Mouse (Mus musculus) liver, postnatal 0 days (tissue): ENCODE results near the gene Ltc4s. TPM values are rescaled to one million over a fixed set of nuclear protein-coding genes. Genes with fewer than 3 reads are reported as not detected.

Source experiments
- ATAC-seq: fragments of 200-750 bp; cut with Nextera tagmentation; 2 replicates; pipeline ENCODE4 v1.8.0; 2017; ENCODE audit warnings: mild to moderate bottlenecking, moderate library complexity
- DNase-seq: peaks from one replicate; pipeline ENCODE4 v3.0.0-alpha.2; 2016
- H3K27ac ChIP-seq: fragments of 300-500 bp; sonication (generic); 2 replicates; pipeline ENCODE4 v1.5.1; 2014; ENCODE audit warnings: antibody characterized with exemption, moderate library complexity, mild to moderate bottlenecking, low read depth
- H3K27me3 ChIP-seq: fragments of 300-500 bp; sonication (generic); 2 replicates; pipeline ENCODE4 v1.6.1; 2014; ENCODE audit warnings: low read length, control low read depth, mixed read lengths; ENCODE audit not compliant: insufficient read depth
- H3K36me3 ChIP-seq: fragments of 300-500 bp; sonication (generic); replicated peaks from 2 replicates; pipeline ENCODE4 v1.6.1; 2014; ENCODE audit warnings: mild to moderate bottlenecking, control low read depth, low read length, moderate library complexity, mixed read lengths; ENCODE audit not compliant: insufficient read depth
- H3K4me1 ChIP-seq: fragments of 300-500 bp; sonication (generic); 2 replicates; pipeline ENCODE4 v1.6.1; 2014; ENCODE audit warnings: antibody characterized with exemption, mild to moderate bottlenecking, control low read depth; ENCODE audit not compliant: insufficient read depth
- H3K4me2 ChIP-seq: fragments of 300-500 bp; sonication (generic); 2 replicates; pipeline ENCODE4 v1.6.1; 2014; ENCODE audit warnings: low read depth, mild to moderate bottlenecking, low read length, moderate library complexity, mixed read lengths
- H3K4me3 ChIP-seq: fragments of 300-500 bp; sonication (generic); 2 replicates; pipeline ENCODE4 v1.5.1; 2014; ENCODE audit warnings: low read depth, low read length
- H3K9ac ChIP-seq: fragments of 300-500 bp; sonication (generic); replicated peaks from 2 replicates; pipeline ENCODE4 v1.6.1; 2014; ENCODE audit warnings: mild to moderate bottlenecking, moderate library complexity
- H3K9me3 ChIP-seq: fragments of 300-500 bp; sonication (generic); 2 replicates; pipeline ENCODE4 v1.6.1; 2016; ENCODE audit warnings: mild to moderate bottlenecking, control low read depth, low read length, mixed read lengths
- CTCF ChIP-seq: sonication (generic); IDR thresholded peaks from 2 replicates; pipeline ENCODE4 v1.5.1; 2016; ENCODE audit warnings: antibody characterized with exemption, low read depth
- EP300 ChIP-seq: IDR thresholded peaks from 2 replicates; pipeline ENCODE4 v1.6.1; 2016; ENCODE audit warnings: antibody characterized with exemption, low read depth, mild to moderate bottlenecking
- WGBS: fragments of 180-500 bp; shearing (Covaris S2); extraction: QIAGEN DNeasy Blood & Tissue Kit; methylation state at CpG from one replicate; pipeline ENCODE4 v1.1.7; 2014; ENCODE audit not compliant: insufficient replicate concordance; 5-methylcytosine and 5-hydroxymethylcytosine counted together
- polyA plus RNA-seq: library from polyadenylated mRNA; unstranded; fragments of >200 nt; fragmentation: Nextera tagmentation; extraction: Ambion mirVana; gene quantifications from 2 replicates; pipeline ENCODE4 v1.2.1, GENCODE M21; 2015

Ltc4s gene
- polyA plus RNA-seq, 1 experiment from 2014 or later: 0.68 TPM

DNA sequence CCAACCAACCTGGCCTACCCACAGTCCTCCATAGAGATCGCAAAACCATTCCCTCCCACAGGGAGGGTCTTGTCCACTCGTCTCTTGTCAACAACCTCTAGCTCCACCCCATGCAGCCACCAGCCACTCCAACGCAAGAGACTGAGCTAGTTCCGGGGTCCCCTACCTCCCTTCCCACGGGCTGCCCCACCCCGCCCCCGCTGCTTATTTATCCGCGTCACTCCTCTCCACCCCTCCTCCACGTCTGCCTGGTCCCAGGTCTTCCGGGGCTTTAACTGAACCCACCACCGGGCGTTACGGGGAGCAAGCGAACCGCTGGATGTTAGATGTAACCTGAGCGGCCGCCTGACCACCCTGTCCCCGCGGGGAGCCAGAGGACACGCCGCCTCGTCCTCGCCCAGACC is 28.3 kb downstream of the Ltc4s start:
- 1% methylated on average over 24 of the region's 24 CpGs for WGBS
- Histone ChIP-seq H3K4me3 (peak overlapping the region; percentile 87), H3K36me3 (peaks cover 36% of the 10 kb centered on the region), H3K9me3 (no peaks in the 10 kb centered on the region), H3K9ac (peak overlapping the region; percentile 97), H3K4me1 (peaks cover 49% of the 10 kb centered on the region), H3K4me2 (peak overlapping the region; percentile 70), H3K27ac (peak overlapping the region; percentile 99), H3K27me3 (no peaks in the 10 kb centered on the region)
- TF ChIP-seq EP300 (no peak), CTCF (no peak)
- ATAC-seq (peak; percentile 87), DNase-seq (peak; percentile 94)

DNA sequence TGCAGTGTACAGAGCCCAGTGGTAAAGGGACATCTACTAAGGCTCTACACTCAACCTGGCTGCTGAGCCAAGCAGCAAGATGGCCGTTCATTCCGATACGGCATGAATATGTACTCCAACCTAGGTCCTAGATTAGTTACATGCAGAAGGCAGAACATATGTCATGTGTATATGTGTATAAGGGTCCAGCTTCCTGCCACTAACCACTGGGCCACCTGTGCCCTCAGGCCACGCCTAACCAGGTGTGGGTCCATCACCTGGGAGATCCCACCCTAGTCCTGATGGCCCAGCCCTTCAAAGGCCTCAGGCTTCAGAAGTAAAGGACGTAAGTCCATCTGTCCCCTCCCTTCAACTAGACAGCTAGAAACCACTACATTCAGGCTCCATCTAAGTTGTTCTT is 30.4 kb downstream of the Ltc4s start:
- H3K4me2 ChIP-seq: peak overlapping the region; percentile 70; the same call in 1 of the 2 replicates
- no peak for ATAC-seq
- WGBS: 89% methylated on average over 5 of the region's 5 CpGs

DNA sequence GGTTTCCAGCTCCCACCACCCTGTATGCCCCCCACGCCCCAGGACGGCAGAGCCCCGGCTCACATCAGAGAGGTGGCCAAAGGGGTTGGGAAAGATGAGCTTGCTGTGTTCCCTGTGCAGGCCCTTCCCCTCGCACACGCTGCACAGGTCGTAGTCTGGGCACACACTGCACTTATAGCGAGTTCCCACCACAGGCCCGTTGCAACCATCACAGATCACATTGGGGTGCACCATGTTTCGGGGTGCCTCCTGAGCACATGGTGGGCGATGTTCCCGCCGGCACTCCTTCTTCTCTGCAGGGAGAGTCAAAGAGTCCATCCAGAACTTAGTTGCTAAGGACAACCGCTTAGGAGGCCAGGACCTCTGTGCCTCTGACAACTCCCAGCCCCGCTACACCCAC is 31.1 kb downstream of the Ltc4s start:
- no peak for ATAC-seq
- no peak for DNase-seq
- WGBS: 94% methylated on average over 14 of the region's 14 CpGs
- no peak overlapping the region for H3K9ac ChIP-seq
- peaks cover 61% of the 10 kb centered on the region for H3K36me3 ChIP-seq
- no peak overlapping the region for H3K4me2 ChIP-seq
- no peaks in the 10 kb centered on the region for H3K27me3 ChIP-seq
- no peak for TF ChIP-seq CTCF
- no peak for TF ChIP-seq EP300
- H3K27ac ChIP-seq: no peak overlapping the region
- peaks cover 36% of the 10 kb centered on the region for H3K4me1 ChIP-seq
- no peak overlapping the region for H3K4me3 ChIP-seq
- H3K9me3 ChIP-seq: no peaks in the 10 kb centered on the region

More for the DNA sequence above, 30.4 kb downstream of the Ltc4s start:
- peaks cover 42% of the 10 kb centered on the region for H3K4me1 ChIP-seq
- TF ChIP-seq CTCF: no peak
- no peak for TF ChIP-seq EP300
- H3K27me3 ChIP-seq: no peaks in the 10 kb centered on the region
- H3K36me3 ChIP-seq: peaks cover 54% of the 10 kb centered on the region
- no peak overlapping the region for H3K27ac ChIP-seq
- H3K9ac ChIP-seq: 0 out of 2 replicates have a peak overlapping the region, but pooled peaks have one; percentile 7
- H3K9me3 ChIP-seq: no peaks in the 10 kb centered on the region
- H3K4me3 ChIP-seq: no peak overlapping the region
- no peak for DNase-seq

DNA sequence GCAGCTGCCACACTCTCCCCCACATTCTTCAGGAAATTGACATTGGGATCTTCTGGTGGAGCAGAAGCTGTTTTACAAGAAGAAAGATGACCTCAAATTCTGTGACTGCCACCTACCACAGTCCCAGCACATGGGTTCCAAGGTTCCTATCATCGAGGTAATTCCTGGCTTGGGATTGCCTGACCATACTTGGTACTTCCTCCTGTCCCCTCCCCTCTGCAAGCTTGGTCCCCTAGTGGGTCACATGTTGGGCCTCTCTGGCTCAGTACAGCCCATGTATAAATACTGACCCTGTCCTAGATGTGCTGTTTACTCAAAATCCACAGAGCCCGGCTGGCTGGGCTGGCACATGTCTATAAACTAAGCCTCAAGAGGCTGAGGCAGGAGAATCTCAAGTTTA is 32.4 kb downstream of the Ltc4s start:
- no peak for ATAC-seq

DNA sequence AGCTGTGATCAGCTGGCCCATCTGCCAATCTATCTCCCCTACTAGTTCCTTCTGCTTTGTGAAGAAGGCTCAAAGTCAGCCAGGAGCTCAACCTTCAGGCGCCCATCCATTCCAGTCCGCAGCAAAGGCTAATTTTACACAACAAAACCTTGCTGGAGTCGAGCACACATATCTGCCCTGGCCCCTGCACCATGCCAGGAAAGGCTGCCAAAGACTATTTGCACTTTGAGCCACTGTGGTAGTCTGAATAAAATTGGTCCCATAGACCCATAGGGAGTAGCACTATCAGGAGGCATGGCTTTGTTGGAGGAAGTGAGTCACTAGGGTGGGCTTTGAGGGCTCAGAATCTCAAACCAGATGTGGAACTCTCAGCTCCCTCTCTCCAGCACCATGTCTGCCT is 33.0 kb downstream of the Ltc4s start:
- Histone ChIP-seq H3K4me2 (no peak overlapping the region), H3K36me3 (peaks cover 80% of the 10 kb centered on the region), H3K27me3 (no peaks in the 10 kb centered on the region), H3K27ac (peak overlapping the region; percentile 44), H3K9me3 (no peaks in the 10 kb centered on the region), H3K9ac (no peak overlapping the region), H3K4me1 (peaks cover 25% of the 10 kb centered on the region), H3K4me3 (no peak overlapping the region)
- TF ChIP-seq EP300 (no peak), CTCF (no peak)
- DNase-seq: no peak
- WGBS: 82% methylated on average over 3 of the region's 3 CpGs
- no peak for ATAC-seq

More for the DNA sequence above, 32.4 kb downstream of the Ltc4s start:
- Histone ChIP-seq H3K36me3 (peaks cover 74% of the 10 kb centered on the region), H3K27me3 (no peaks in the 10 kb centered on the region), H3K9me3 (no peaks in the 10 kb centered on the region), H3K4me1 (peaks cover 28% of the 10 kb centered on the region), H3K27ac (peak overlapping the region; percentile 44; the same call in 1 of the 2 replicates), H3K4me2 (no peak overlapping the region), H3K4me3 (no peak overlapping the region), H3K9ac (no peak overlapping the region)
- DNase-seq: no peak
- TF ChIP-seq CTCF: no peak
- no peak for TF ChIP-seq EP300
- WGBS: 77% methylated on average over 2 of the region's 2 CpGs

DNA sequence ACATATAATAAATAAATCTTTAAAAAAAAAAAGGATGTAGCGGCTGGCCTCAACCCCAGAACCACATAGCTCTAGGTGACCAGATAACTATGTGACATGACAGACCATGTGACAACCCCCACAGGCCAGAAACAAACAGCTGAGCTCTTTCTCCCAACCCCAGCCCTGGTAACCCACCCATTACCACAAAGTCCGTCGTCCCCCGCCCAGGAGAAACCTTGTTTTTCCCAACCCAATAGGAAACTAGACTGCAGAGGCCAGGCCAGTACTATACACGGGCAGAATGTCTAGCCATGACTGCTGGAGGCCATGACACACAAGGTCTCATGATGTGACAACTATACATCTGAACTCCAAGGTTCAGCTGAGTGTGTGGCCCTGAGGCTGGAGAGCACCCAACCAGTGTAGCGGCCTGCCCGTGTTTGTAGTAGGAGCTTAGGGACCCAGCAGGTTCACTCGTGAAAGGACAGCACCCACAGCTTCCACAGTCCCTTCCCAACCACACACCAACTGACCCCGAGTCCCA is 35.1 kb downstream of the Ltc4s start:
- WGBS: 80% methylated on average over 9 of the region's 9 CpGs
- no peak for TF ChIP-seq CTCF
- TF ChIP-seq EP300: no peak
- H3K4me2 ChIP-seq: no peak overlapping the region
- peak overlapping the region; percentile 55; the same call in 1 of the 2 replicates for H3K27ac ChIP-seq
- no peaks in the 10 kb centered on the region for H3K9me3 ChIP-seq
- DNase-seq (no peak), ATAC-seq (peak; percentile 14; the same call in 1 of the 2 replicates)
- H3K9ac ChIP-seq: no peak overlapping the region
- peaks cover 21% of the 10 kb centered on the region for H3K4me1 ChIP-seq
- H3K36me3 ChIP-seq: peaks cover 94% of the 10 kb centered on the region
- H3K4me3 ChIP-seq: no peak overlapping the region
- H3K27me3 ChIP-seq: no peaks in the 10 kb centered on the region

DNA sequence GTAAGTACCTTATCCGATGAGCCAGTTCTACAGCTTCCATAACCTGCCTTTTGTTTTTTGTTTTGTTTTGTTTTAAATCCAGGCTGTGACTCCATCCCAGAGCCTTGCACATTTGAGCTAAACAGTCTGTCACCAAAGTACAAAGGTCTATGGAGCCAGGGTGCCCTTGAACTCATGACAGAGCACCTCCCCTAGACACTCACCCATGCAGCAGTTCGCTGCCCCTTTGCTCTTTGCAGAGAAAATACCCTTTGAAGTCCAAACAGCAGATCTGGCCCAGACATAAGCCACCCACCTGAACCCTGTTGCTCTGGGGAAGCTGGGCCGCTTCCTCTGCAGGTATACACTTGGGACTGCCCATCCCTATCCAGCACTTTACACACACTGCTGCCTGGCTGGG is 36.8 kb downstream of the Ltc4s start:
- H3K4me1 ChIP-seq: peaks cover 21% of the 10 kb centered on the region
- H3K27me3 ChIP-seq: no peaks in the 10 kb centered on the region
- WGBS: 74% methylated on average over 3 of the region's 3 CpGs
- H3K36me3 ChIP-seq: peaks cover 82% of the 10 kb centered on the region
- DNase-seq: no peak
- no peak overlapping the region for H3K9ac ChIP-seq
- H3K4me2 ChIP-seq: no peak overlapping the region
- H3K4me3 ChIP-seq: no peak overlapping the region
- peak; percentile 47 for ATAC-seq
- TF ChIP-seq EP300 (0 out of 2 replicates have a peak, but pooled peaks have one; percentile 7), CTCF (no peak)
- H3K27ac ChIP-seq: peak overlapping the region; percentile 75
- H3K9me3 ChIP-seq: no peaks in the 10 kb centered on the region
